Mouse (Mus musculus) lung, embryonic 16.5 days (tissue): ENCODE measurements around the gene Mrpl20. TPM values are rescaled to one million over a fixed set of nuclear protein-coding genes. Genes with fewer than 3 reads are reported as not detected.

Source experiments
- ATAC-seq: fragments of 200-750 bp; cut with Nextera tagmentation; 2 replicates; pipeline ENCODE4 v1.8.0; 2017; ENCODE audit warnings: low read depth, mild to moderate bottlenecking, moderate library complexity
- H3K27ac ChIP-seq: fragments of 300-500 bp; sonication (generic); 2 replicates; pipeline ENCODE4 v1.5.1; 2014; ENCODE audit warnings: mild to moderate bottlenecking, control low read depth, low read length
- H3K27me3 ChIP-seq: fragments of 300-500 bp; sonication (generic); 2 replicates; pipeline ENCODE4 v1.6.1; 2014; ENCODE audit warnings: low read depth, low read length, mixed read lengths; ENCODE audit not compliant: control insufficient read depth, insufficient read depth
- H3K36me3 ChIP-seq: fragments of 300-500 bp; sonication (generic); 2 replicates; pipeline ENCODE4 v1.6.1; 2014; ENCODE audit warnings: low read length; ENCODE audit not compliant: control insufficient read depth, insufficient read depth
- H3K4me1 ChIP-seq: fragments of 300-500 bp; sonication (generic); replicated peaks from 2 replicates; pipeline ENCODE4 v1.6.1; 2014; ENCODE audit warnings: low read length, mixed read lengths; ENCODE audit not compliant: control insufficient read depth, insufficient read depth
- H3K4me2 ChIP-seq: fragments of 300-500 bp; sonication (generic); 2 replicates; pipeline ENCODE4 v1.6.1; 2014; ENCODE audit warnings: low read depth, low read length, control low read depth
- H3K4me3 ChIP-seq: fragments of 300-500 bp; sonication (generic); 2 replicates; pipeline ENCODE4 v1.5.1; 2014; ENCODE audit warnings: mild to moderate bottlenecking, low read length, control low read depth
- H3K9ac ChIP-seq: fragments of 300-500 bp; sonication (generic); 2 replicates; pipeline ENCODE4 v1.6.1; 2014; ENCODE audit warnings: low read length, control low read depth
- H3K9me3 ChIP-seq: fragments of 300-500 bp; sonication (generic); 2 replicates; pipeline ENCODE4 v1.6.1; 2016; ENCODE audit warnings: low read length; ENCODE audit not compliant: control insufficient read depth
- WGBS: fragments of 180-500 bp; shearing (Covaris S2); extraction: QIAGEN DNeasy Blood & Tissue Kit; methylation state at CpG from one replicate; pipeline ENCODE4 v1.1.7; 2014; 5-methylcytosine and 5-hydroxymethylcytosine counted together
- polyA plus RNA-seq: library from polyadenylated mRNA; unstranded; fragments of >200 nt; fragmentation: Nextera tagmentation; extraction: Ambion mirVana; gene quantifications from 2 replicates; pipeline ENCODE4 v1.2.1, GENCODE M21; 2015

Gene Mrpl20
- polyA plus RNA-seq, 1 experiment from 2014 or later, result 177 TPM

DNA sequence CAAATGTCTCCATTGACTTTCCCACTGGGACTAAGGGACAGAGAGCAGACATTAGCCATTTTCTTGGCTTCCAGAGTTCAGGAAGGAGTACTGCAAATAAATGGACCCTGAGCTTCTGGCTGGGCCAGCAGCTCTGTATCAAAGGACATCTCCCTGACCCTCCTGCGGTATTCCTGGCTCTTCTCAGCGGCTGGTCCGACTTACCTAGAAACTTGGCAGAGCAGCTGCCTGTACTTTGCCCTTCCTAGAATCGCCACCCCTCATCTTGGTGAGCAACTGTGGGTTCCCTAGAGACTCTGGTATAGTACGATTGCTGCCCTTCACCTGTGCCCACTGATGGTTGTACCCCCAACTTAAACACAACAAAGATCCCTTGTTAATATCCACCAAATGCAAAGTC, 40.6 kb downstream of the Mrpl20 start:
- no peak overlapping the region for H3K4me3 ChIP-seq
- no peak overlapping the region for H3K9ac ChIP-seq
- no peaks in the 10 kb centered on the region for H3K9me3 ChIP-seq
- H3K27ac ChIP-seq, result no peak overlapping the region
- H3K36me3 ChIP-seq, result peaks cover 13% of the 10 kb centered on the region
- peaks cover 33% of the 10 kb centered on the region for H3K4me1 ChIP-seq
- WGBS, result 92% methylated on average over 5 of the region's 5 CpGs
- no peak for ATAC-seq
- H3K4me2 ChIP-seq, result no peak overlapping the region
- H3K27me3 ChIP-seq, result peaks cover 8% of the 10 kb centered on the region

DNA sequence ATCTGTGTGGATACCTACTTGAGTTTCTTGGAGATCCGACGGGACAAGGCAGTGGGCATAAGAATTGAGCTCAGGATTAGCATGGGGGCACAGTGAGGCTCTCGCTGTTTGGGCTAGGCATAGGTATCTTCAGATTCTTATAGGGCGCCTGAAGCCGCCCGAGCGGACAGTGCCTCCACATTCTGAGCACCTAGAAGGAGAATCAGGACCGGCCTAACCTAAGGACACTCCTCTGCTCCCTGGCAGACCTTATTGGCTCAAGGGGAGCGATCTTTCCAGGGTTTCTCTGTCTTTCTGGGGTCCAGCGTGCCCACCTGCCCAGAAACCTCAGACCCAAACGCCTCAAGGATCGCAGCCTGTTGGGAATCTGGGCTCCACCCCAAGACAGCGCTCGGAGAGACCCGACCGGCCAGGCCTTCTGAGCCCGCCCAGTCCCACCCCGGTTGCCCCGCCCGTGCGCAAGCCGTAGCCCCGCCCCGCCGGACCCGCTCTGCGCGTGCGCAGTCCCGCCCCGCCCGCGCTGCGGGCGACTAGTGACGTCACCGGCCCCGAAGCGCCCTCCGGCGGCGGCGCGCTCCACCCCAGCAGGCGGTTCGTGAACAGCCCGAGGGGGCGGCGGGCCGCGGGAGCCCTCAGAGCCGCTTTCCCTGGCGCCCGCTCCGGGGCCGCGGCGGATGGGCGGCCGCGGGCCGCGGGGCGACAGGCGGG, 44.3 kb downstream of the Mrpl20 start, which contains the start of gene Dvl1:
TSS of gene Dvl1 (plus strand) at position 532 of the 708 bp plus-strand sequence.
- H3K27ac ChIP-seq, result peak within 1 kb of the TSS; percentile 63
- peaks cover 19% of the 10 kb centered on the region for H3K4me1 ChIP-seq
- peak within 1 kb of the TSS; percentile 81 for H3K4me2 ChIP-seq
- no peaks in the 10 kb centered on the region for H3K9me3 ChIP-seq
- ATAC-seq, result peak; percentile 95
- peaks cover 8% of the 10 kb centered on the region for H3K36me3 ChIP-seq
- H3K9ac ChIP-seq, result peak within 1 kb of the TSS; percentile 91
- peak within 1 kb of the TSS; percentile 91 for H3K4me3 ChIP-seq
- WGBS, result 2% methylated on average over 43 of the region's 65 CpGs
- H3K27me3 ChIP-seq, result no peaks in the 10 kb centered on the region

DNA sequence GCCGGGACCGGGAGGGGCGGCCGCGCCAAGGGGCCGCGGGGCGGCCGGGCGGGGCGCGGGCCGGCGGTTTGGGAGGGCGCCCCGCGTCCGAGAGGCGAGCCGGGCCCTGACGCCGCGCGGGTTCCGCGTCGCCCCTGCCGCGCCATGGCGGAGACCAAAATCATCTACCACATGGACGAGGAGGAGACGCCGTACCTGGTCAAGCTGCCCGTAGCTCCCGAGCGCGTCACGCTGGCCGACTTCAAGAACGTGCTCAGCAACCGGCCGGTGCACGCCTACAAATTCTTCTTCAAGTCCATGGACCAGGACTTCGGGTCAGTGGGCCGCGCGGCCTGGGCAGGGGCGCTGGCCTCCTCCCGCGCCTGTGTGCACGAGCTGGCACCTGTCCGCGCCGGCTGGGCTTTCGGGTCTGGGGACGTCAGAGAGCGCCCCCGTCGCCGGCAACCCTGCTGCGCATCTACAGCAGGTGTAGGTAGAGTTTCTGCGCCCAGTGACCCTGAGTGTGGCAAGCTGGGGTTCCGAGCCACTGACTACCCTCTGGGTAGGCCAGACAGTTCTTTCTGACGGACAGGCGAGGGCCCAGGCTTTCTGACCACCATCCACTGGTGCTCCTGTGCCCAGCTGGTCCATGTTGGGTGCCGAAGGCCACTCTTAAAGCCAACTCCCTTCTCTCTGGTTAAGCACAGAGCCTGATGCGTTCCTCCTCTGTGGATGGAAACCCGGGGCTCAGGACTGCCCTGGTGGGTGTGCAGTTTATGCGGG, 45.1 kb downstream of the Mrpl20 start:
- 2% methylated on average over 66 of the region's 69 CpGs for WGBS
- Histone ChIP-seq H3K4me2 (peak overlapping the region; percentile 72), H3K36me3 (peaks cover 3% of the 10 kb centered on the region), H3K4me1 (peaks cover 19% of the 10 kb centered on the region), H3K27ac (peak overlapping the region; percentile 63), H3K27me3 (no peaks in the 10 kb centered on the region), H3K4me3 (peak overlapping the region; percentile 91), H3K9ac (peak overlapping the region; percentile 91), H3K9me3 (no peaks in the 10 kb centered on the region)
- ATAC-seq, result peak; percentile 51; the same call in 1 of the 2 replicates

DNA sequence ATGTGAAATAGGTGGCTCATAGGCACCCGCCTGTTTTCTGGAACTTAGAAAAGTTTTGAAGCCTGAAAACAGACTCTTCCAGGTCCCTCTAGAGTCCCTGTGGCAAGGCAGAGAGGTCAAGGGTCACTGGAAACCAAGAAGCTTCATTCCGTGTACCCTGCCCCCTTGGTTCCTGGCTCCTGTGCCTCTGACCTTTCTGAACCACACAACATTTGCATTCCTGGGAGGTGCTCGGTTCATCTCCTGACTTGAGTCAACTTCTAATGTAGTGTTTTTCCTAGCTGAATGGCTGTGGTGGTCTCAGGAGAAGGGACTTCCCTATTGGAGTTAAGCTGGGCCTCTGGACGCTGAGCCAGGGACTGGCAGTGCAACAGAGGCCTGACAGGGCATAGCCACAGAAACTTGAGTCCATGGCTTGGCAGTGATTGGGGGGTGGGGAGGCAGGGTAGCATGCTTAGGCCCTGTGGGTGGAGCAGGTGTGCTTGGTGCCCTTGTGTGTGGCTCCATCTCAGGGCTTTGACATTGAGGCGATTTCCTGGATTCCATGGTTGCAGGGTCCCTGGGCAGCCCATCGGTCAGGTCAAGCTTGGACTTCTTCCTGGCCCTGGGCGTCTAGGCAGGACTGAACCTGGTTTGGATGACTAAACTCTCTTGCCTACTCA, 45.9 kb downstream of the Mrpl20 start:
- H3K36me3 ChIP-seq, result peaks cover 2% of the 10 kb centered on the region; the same call in 1 of the 2 replicates
- H3K4me2 ChIP-seq, result peak overlapping the region; percentile 72
- no peaks in the 10 kb centered on the region for H3K27me3 ChIP-seq
- ATAC-seq, result no peak
- H3K4me1 ChIP-seq, result peaks cover 19% of the 10 kb centered on the region
- no peak overlapping the region for H3K27ac ChIP-seq
- peak overlapping the region; percentile 91 for H3K9ac ChIP-seq
- H3K4me3 ChIP-seq, result peak overlapping the region; percentile 91
- WGBS, result 56% methylated on average over 7 of the region's 7 CpGs
- H3K9me3 ChIP-seq, result no peaks in the 10 kb centered on the region

- no peak overlapping the region for H3K4me2 ChIP-seq
- H3K4me3 ChIP-seq, result no peak overlapping the region
- 85% methylated on average over 2 of the region's 2 CpGs for WGBS
- no peak overlapping the region for H3K27ac ChIP-seq
- H3K27me3 ChIP-seq, result no peaks in the 10 kb centered on the region
- no peaks in the 10 kb centered on the region for H3K9me3 ChIP-seq
- no peak overlapping the region for H3K9ac ChIP-seq
- no peak for ATAC-seq
- peaks cover 19% of the 10 kb centered on the region for H3K4me1 ChIP-seq
- H3K36me3 ChIP-seq, result peaks cover 5% of the 10 kb centered on the region; the same call in 1 of the 2 replicates
Measured at GRCm38 (mm10) chr4:155849391-155849790, 46.7 kb downstream of the Mrpl20 start.

GRCm38 (mm10) chr4:155849792-155850451, 47.2 kb downstream of the Mrpl20 start:
- Histone ChIP-seq H3K4me1 (peaks cover 19% of the 10 kb centered on the region), H3K27ac (no peak overlapping the region), H3K36me3 (peaks cover 9% of the 10 kb centered on the region), H3K9me3 (no peaks in the 10 kb centered on the region), H3K4me3 (no peak overlapping the region), H3K4me2 (no peak overlapping the region), H3K27me3 (no peaks in the 10 kb centered on the region), H3K9ac (no peak overlapping the region)
- 93% methylated on average over 3 of the region's 3 CpGs for WGBS
- no peak for ATAC-seq

GRCm38 (mm10) chr4:155851368-155851767, 48.7 kb downstream of the Mrpl20 start:
- ATAC-seq, result no peak
- H3K4me3 ChIP-seq, result no peak overlapping the region
- H3K9me3 ChIP-seq, result no peaks in the 10 kb centered on the region
- H3K9ac ChIP-seq, result no peak overlapping the region
- H3K4me2 ChIP-seq, result no peak overlapping the region
- H3K36me3 ChIP-seq, result peaks cover 19% of the 10 kb centered on the region
- H3K27me3 ChIP-seq, result no peaks in the 10 kb centered on the region
- no peak overlapping the region for H3K27ac ChIP-seq
- 88% methylated on average over 3 of the region's 3 CpGs for WGBS
- H3K4me1 ChIP-seq, result peaks cover 19% of the 10 kb centered on the region

- Histone ChIP-seq H3K4me2 (no peak overlapping the region), H3K9ac (no peak overlapping the region)
- WGBS, result 78% methylated on average over 2 of the region's 2 CpGs
Measured at GRCm38 (mm10) chr4:155851951-155852411, 49.3 kb downstream of the Mrpl20 start.

More at GRCm38 (mm10) chr4:155851951-155852411, 49.3 kb downstream of the Mrpl20 start:
- ATAC-seq, result no peak
- no peak overlapping the region for H3K27ac ChIP-seq
- H3K9me3 ChIP-seq, result no peaks in the 10 kb centered on the region
- no peak overlapping the region for H3K4me3 ChIP-seq
- H3K4me1 ChIP-seq, result peaks cover 14% of the 10 kb centered on the region
- no peaks in the 10 kb centered on the region for H3K27me3 ChIP-seq
- H3K36me3 ChIP-seq, result peaks cover 19% of the 10 kb centered on the region
